Mouse (Mus musculus) bone marrow, adult 2 months (tissue): ENCODE data around the gene Tmx4. TPM values are rescaled to one million over a fixed set of nuclear protein-coding genes. Genes with fewer than 3 reads are reported as not detected.

ENCODE experiments used
- H3K27ac ChIP-seq: fragments of 200-500 bp; 2 replicates; pipeline ENCODE4 v1.5.1; 2012; ENCODE audit warnings: low read depth, mild to moderate bottlenecking, control low read depth, inconsistent platforms, low read length; ENCODE audit not compliant: control insufficient read depth, poor library complexity, insufficient read depth
- H3K4me1 ChIP-seq: fragments of 200-500 bp; 2 replicates; pipeline ENCODE4 v1.6.1; 2011; ENCODE audit warnings: low read length; ENCODE audit not compliant: control insufficient read depth, insufficient read depth
- H3K4me3 ChIP-seq: fragments of 200-500 bp; replicated peaks from 2 replicates; pipeline ENCODE3; 2011; ENCODE audit warnings: mild to moderate bottlenecking, low read depth, low read length, control low read depth; ENCODE audit not compliant: control insufficient read depth
- CTCF ChIP-seq: fragments of 200-500 bp; IDR thresholded peaks from 2 replicates; pipeline ENCODE4 v1.5.1; 2011; ENCODE audit warnings: low read length, control low read depth; ENCODE audit not compliant: control insufficient read depth, insufficient read depth
- POLR2A ChIP-seq: fragments of 200-500 bp; IDR thresholded peaks from 2 replicates; pipeline ENCODE4 v1.6.1; 2011; ENCODE audit warnings: low read depth, mild to moderate bottlenecking, control low read depth, low read length, borderline replicate concordance; ENCODE audit not compliant: control insufficient read depth
- WGBS: fragments of 180-500 bp; shearing (Covaris S2); methylation state at CpG from one replicate; pipeline ENCODE4 v1.1.7; 2018; 5-methylcytosine and 5-hydroxymethylcytosine counted together
- polyA plus RNA-seq: library from polyadenylated mRNA; stranded (reverse); fragments of >200 nt; gene quantifications from 2 replicates; pipeline ENCODE4 v1.2.4, GENCODE M21; 2011; ENCODE audit warnings: low replicate concordance; ENCODE audit not compliant: missing spikeins, insufficient read depth, insufficient read length

Gene Tmx4
- polyA plus RNA-seq, 1 experiment: 18.2 TPM

DNA sequence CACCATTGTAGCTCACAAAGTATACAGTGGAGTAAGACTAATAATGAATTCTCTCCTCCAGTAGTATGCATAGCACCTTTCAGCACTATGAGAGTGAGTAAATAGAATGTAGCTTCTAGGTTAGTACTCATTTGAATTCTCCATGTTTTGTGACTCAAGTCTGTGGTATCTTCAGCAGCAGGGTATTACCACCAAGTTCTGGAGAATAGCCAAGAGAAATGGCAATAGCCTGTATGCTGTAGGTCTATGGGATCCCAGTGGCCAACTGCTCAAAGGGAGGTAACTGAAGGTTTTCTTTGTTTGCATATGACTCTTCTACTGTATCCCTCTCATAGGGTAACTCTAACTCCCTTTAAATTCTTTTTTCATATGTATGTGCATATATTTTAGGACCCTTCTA is 39.0 kb downstream of the Tmx4 start:
- Histone ChIP-seq H3K4me3 (no peak overlapping the region), H3K27ac (no peak overlapping the region), H3K4me1 (no peaks in the 10 kb centered on the region)
- no peak for TF ChIP-seq POLR2A
- no peak for TF ChIP-seq CTCF

DNA sequence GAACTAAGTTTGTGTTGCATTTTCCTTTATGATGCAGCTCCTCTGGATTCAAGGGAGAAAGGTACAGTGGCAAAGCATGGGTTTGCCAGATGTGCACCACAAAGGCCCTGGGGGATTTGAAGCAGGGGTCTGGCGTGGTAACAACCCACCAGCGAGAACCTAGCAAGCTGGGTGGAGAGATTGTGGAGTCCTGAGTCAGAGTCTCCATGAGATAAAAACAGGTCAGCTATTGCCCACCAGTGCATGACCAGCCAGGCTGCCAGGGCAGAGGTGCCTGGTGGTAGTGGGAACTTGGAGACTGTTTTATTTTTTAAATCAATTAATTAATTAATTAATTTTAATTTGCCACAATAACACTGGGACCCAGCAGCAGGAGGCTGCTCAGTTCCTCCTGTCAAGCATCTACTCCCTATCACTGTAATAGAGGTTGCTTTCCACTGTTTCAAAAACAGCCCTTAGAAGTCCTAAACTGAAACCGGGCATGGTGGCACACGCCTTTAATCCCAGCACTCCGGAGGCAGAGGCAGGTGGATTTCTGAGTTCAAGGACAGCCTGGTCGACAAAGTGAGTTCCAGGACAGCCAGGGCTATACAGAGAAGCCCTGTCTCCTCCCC is 52.8 kb downstream of the Tmx4 start:
- TF ChIP-seq CTCF (no peak), POLR2A (no peak)

DNA sequence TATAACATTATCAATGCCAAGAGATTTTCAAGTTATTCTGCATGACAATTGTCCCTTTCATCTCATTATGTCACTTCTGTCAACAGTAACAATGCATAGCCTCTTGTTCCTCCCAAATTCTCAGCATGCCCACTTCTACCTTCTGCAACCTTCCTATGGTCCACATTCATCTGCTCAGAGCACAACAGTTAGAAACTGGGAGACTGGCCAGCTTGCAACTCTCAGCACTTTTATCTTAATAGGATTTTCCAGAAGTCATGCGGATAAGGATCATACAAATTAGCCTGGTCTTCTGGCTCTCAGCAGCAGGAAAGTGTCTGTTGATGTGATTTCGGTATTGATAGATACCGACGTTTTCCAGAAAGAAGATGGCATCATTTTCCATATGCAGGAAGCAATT is 58.7 kb downstream of the Tmx4 start:
- Histone ChIP-seq H3K4me1 (no peaks in the 10 kb centered on the region), H3K4me3 (no peak overlapping the region), H3K27ac (no peak overlapping the region)
- WGBS: 81% methylated on average over 4 of the region's 4 CpGs
- no peak for TF ChIP-seq CTCF
- no peak for TF ChIP-seq POLR2A

More for the DNA sequence above, 52.8 kb downstream of the Tmx4 start:
- Histone ChIP-seq H3K4me3 (no peak overlapping the region), H3K4me1 (no peaks in the 10 kb centered on the region), H3K27ac (no peak overlapping the region)
- WGBS: 95% methylated on average over 6 of the region's 6 CpGs

DNA sequence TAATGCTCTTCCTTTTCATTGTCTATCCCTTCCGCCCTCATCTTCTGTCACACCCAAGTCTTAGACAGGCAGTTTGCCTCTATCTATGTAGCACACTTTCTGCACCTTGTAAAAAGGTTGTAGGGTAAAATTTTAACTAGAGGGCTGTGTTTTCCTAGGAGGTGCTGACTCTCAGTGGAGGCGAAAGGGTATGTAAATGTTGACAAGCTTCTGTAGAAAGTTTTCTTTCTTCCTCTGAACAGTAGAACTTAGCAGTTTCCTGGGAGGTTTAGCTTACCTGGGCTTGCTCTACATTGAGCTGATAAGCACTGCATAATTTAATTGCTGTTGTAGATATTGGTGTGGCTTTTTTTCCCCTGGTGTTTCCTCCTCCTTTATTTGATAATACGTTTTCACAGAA is 84.5 kb downstream of the Tmx4 start:
- TF ChIP-seq CTCF (no peak), POLR2A (no peak)
- H3K27ac ChIP-seq: no peak overlapping the region
- H3K4me3 ChIP-seq: no peak overlapping the region
- no peaks in the 10 kb centered on the region for H3K4me1 ChIP-seq
- 86% methylated on average over 3 of the region's 3 CpGs for WGBS

DNA sequence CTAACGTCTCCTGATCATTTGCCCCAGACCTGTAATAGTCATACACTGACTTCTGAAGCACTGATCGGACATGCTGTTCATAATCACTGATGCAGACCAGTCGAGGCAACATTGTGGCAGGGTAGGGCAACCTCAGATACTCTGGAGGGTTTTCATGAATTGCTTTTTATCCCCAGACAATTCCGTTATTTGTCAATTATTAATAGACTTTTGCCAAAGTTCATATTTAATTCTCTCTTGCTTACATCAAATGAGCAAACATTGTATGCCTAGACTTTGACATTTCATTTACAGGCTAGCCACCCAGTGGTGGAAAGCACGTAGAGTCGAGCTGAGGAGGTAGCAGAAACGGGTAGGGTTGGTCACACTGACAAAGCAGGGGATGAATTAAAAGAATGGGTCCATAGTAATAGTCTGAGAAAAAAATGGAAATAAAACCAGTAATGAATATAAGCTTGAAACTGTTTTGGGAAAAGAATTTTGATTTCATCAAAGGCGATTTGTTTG is 89.7 kb downstream of the Tmx4 start, which contains the start of gene Hao1:
TSS of gene Hao1 (minus strand) at position 148 of the 507 bp plus-strand sequence.
- H3K4me1 ChIP-seq: no peaks in the 10 kb centered on the region
- no peak for TF ChIP-seq CTCF
- TF ChIP-seq POLR2A: no peak
- H3K4me3 ChIP-seq: no peak within 1 kb of the TSS
- no peak within 1 kb of the TSS for H3K27ac ChIP-seq
- 74% methylated on average over 8 of the region's 8 CpGs for WGBS

DNA sequence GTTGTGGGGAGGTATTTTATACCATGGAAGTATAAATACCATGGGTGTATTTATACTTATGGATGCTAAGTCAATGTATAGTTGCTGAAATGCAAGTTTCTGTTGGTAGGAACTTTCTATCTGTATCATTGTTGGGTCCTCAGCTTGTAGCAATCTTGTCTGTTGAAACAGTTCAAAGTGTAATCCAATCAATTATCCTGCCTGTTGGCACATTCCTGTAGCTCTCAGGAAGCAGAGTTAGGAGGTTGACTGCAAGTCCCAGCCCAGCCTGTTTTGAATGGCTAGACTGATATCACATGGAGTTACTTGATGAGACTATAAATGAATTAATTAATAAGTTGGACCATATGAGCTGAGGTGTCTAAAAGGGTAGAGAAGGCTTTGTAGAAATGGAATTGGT is 91.6 kb downstream of the Tmx4 start:
- Histone ChIP-seq H3K27ac (no peak overlapping the region), H3K4me1 (no peaks in the 10 kb centered on the region), H3K4me3 (no peak overlapping the region)
- TF ChIP-seq POLR2A: no peak
- TF ChIP-seq CTCF: no peak

GRCm38 (mm10) chr2:134549770-134550169 is 94.2 kb downstream of the Tmx4 start:
- no peak for TF ChIP-seq POLR2A
- H3K4me1 ChIP-seq: no peaks in the 10 kb centered on the region; the same call in 1 of the 2 replicates
- H3K4me3 ChIP-seq: no peak overlapping the region
- 13% methylated on average over 4 of the region's 4 CpGs for WGBS
- no peak overlapping the region for H3K27ac ChIP-seq

GRCm38 (mm10) chr2:134545116-134545515 is 98.8 kb downstream of the Tmx4 start:
- H3K4me1 ChIP-seq: no peaks in the 10 kb centered on the region; the same call in 1 of the 2 replicates
- no peak overlapping the region for H3K4me3 ChIP-seq
- no peak overlapping the region for H3K27ac ChIP-seq
- TF ChIP-seq CTCF (no peak), POLR2A (no peak)
- WGBS: 18% methylated on average over 5 of the region's 5 CpGs
